Mouse (Mus musculus): ENCODE results near the gene Hivep1.

The Hivep1 gene

GRCm38 (mm10) chr13:42051961-42052695 lies at the start of gene Hivep1:
Hivep1 (plus strand) TSS chr13:42052021.
- DNase-seq, result peak; percentile 65

GRCm38 (mm10) chr13:42015484-42016045 lies 36.3 kb upstream of the Hivep1 start:
- DNase-seq, result no peak

- DNase-seq, result no peak
Observed at GRCm38 (mm10) chr13:42016218-42016617, 35.6 kb upstream of the Hivep1 start.

- no peak for DNase-seq
Observed at GRCm38 (mm10) chr13:42018356-42018755, 33.5 kb upstream of the Hivep1 start.

DNA sequence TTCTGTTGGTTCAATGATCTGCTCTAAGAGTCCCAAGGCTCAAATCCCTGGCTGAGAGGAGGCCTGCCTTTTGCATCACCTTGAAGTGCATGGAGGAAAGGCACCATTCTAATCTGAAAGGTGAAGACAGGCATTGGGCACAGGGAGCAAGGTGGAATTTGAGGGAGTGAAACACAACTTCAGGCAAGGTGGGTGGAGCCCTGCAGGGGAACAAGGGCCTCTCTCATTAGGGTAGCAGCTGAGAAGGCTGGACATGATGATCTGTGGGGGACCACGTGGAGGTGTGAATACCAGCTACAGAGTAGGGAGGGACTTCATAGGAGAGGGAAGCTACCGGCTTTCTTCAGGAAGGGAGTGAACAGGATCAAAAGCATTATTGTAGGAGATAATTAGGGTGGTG lies 10.6 kb upstream of the Hivep1 start:
- DNase-seq, result no peak

GRCm38 (mm10) chr13:42043431-42043830 lies 8.4 kb upstream of the Hivep1 start:
- DNase-seq, result no peak

GRCm38 (mm10) chr13:42048991-42049773 lies 2.6 kb upstream of the Hivep1 start:
- DNase-seq, result peak; percentile 43

- no peak for DNase-seq
Observed at GRCm38 (mm10) chr13:42049774-42050125, 2.1 kb upstream of the Hivep1 start.

- no peak for DNase-seq
Observed at GRCm38 (mm10) chr13:42050160-42050559, 1.7 kb upstream of the Hivep1 start.

GRCm38 (mm10) chr13:42050880-42051201 lies 980 bp upstream of the Hivep1 start:
- no peak for DNase-seq

GRCm38 (mm10) chr13:42051202-42051906 lies 467 bp upstream of the Hivep1 start:
- DNase-seq, result peak; percentile 92

GRCm38 (mm10) chr13:42052696-42053541 lies 1.1 kb downstream of the Hivep1 start:
- DNase-seq, result peak; percentile 56

DNA sequence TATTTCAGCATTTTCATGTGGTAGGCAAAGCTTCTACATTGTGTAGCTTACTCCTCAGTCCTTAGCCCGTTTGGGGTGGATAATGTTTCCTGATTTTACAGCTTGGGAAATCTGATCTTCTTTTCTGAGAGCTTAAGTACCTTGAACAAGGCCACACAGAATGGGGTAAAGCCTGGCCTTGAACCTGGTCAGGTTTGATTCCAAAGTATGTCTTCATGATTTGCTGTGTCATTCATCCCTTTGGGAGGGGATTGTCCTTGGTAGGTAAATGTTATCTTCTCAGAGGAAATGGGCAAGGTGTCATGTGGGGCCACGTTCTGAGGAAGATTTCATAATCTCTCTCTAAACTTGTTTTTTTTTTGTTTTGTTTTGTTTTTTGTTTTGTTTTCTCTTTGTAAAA lies 1.8 kb downstream of the Hivep1 start:
- DNase-seq, result no peak

DNA sequence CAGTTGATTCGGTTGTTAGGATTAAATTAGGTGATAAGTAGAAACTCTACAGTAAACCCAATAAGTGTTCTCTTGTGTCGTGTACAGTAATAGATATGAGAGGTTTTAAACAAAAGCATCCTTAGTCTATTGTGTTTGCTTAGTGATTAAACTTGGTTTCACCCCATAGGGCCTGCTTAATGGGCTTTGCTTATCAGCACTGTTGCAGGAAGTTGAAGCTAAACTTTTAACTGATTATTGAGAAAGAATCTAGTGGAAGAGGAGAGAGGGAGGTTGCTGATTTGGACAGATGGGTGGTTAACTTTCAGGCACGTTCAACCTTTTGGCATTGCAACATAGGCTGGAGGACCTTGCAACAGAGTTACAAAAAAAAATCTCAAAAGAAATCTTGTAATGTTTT lies 2.3 kb downstream of the Hivep1 start:
- DNase-seq, result no peak

DNA sequence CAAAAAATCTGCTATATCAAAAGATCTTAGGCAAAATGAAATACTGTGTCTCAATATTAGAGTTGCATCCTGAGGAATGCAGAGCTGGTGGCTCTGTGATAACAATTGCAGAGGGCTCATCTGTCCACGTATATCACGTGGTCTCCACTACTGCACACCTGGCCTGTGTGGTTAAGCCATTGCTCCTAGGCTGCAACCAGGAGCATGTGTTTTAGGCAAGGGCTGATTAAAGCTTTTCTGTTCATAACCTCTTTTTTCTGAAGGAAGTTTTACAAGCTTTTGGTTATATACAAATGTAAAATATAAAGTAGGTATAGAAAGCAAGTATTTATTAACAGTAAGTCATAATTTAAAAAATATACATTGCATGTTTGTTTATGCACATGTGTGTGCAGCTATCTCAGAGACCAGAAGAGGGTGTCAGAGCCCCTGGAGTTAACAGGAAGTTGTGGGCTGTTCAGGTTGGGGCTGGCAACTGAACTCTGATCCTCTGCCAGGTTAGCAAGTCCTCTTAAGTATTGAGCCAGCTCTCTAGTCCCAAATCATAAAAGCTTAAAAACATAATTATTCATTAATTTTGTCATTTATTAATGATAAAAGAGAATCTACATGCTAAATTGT lies 5.0 kb downstream of the Hivep1 start:
- no peak for DNase-seq

DNA sequence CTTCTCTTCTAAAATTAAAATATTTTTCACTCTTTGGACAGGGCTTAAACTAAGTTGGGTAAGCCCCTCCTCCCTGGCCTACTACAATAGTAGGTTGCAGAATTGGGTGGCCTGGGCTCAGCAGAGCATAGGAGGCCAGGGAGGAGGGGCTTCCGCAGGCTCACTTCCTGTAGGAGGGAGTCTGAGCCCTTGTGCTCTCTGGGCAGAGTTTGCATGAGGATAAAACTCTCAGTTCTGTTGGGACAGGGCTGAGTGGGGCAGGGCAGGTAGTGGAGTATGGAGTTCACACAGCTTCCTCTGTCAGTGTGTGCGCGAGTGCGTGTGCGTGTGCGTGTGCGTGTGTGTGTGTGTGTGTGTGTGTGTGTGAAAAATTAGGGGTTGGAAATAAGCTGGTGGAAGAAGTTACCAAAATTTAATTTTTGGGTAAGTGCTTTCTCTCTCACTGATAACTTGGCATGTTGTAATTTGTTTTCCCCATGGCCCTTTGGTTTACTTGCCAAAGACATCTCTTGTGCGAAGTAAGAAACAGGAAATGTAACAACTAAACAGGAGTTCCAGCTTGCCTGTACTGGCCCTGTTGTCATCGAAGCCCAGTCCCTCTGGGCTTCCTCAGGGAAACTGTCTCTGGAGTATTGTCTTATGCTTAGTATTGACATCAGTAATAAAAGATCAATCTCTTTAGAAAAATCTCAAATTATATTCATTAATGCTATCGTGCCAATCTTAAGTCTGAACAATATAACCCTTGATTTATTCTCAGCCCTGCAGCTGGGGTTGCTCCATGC lies 9.2 kb downstream of the Hivep1 start:
- no peak for DNase-seq

GRCm38 (mm10) chr13:42064257-42064656 lies 12.4 kb downstream of the Hivep1 start:
- no peak for DNase-seq

GRCm38 (mm10) chr13:42070236-42070635 lies 18.4 kb downstream of the Hivep1 start:
- DNase-seq, result no peak

- DNase-seq, result no peak
Observed at GRCm38 (mm10) chr13:42071011-42071410, 19.2 kb downstream of the Hivep1 start.

GRCm38 (mm10) chr13:42073285-42073684 lies 21.5 kb downstream of the Hivep1 start:
- no peak for DNase-seq

GRCm38 (mm10) chr13:42075546-42075945 lies 23.7 kb downstream of the Hivep1 start:
- no peak for DNase-seq

Measured in cerebellum, adult 8-10 months (tissue).